Mouse (Mus musculus) small intestine, adult 2 months (tissue): Measurements from ENCODE around the gene Cttnbp2nl. TPM values are rescaled to one million over a fixed set of nuclear protein-coding genes. Genes with fewer than 3 reads are reported as not detected.

Experiments
- H3K27ac ChIP-seq: fragments of 200-500 bp; 2 replicates; pipeline ENCODE4 v1.5.1; 2012; ENCODE audit warnings: low read depth, low read length, control low read depth, inconsistent platforms; ENCODE audit not compliant: insufficient read depth
- H3K27me3 ChIP-seq: fragments of 200-500 bp; 2 replicates; pipeline ENCODE4 v1.6.1; 2012; ENCODE audit warnings: mild to moderate bottlenecking, moderate library complexity, low read length, inconsistent platforms; ENCODE audit not compliant: control insufficient read depth, insufficient read depth
- H3K36me3 ChIP-seq: fragments of 200-500 bp; 2 replicates; pipeline ENCODE4 v1.6.1; 2012; ENCODE audit warnings: mild to moderate bottlenecking, low read length, control low read depth, inconsistent platforms; ENCODE audit not compliant: control insufficient read depth, insufficient read depth
- H3K4me1 ChIP-seq: fragments of 200-500 bp; 2 replicates; pipeline ENCODE4 v1.6.1; 2012; ENCODE audit warnings: low read length, inconsistent platforms, mixed read lengths; ENCODE audit not compliant: control insufficient read depth, insufficient read depth, insufficient read length
- H3K4me3 ChIP-seq: fragments of 200-500 bp; 2 replicates; pipeline ENCODE4 v1.5.1; 2012; ENCODE audit warnings: low read depth, mild to moderate bottlenecking, control low read depth, inconsistent platforms, low read length, moderate library complexity
- CTCF ChIP-seq: fragments of 200-500 bp; IDR thresholded peaks from 2 replicates; pipeline ENCODE4 v1.5.1; 2012; ENCODE audit warnings: low read depth, mild to moderate bottlenecking, control low read depth, inconsistent platforms, low read length, moderate library complexity, mixed read lengths; ENCODE audit not compliant: insufficient replicate concordance, insufficient read length; ENCODE audit errors: extremely low read depth
- POLR2A ChIP-seq: fragments of 200-500 bp; IDR thresholded peaks from 2 replicates; pipeline ENCODE4 v1.6.1; 2012; ENCODE audit warnings: low read depth, mild to moderate bottlenecking, control low read depth, inconsistent platforms, low read length, moderate library complexity
- WGBS: fragments of 180-500 bp; shearing (Covaris S2); methylation state at CpG from one replicate; pipeline ENCODE4 v1.1.7; 2018; 5-methylcytosine and 5-hydroxymethylcytosine counted together
- polyA plus RNA-seq: library from polyadenylated mRNA; depleted of rRNA; stranded (reverse); fragments of >200 nt; gene quantifications from 2 replicates; pipeline ENCODE4 v1.2.3, GENCODE M21; 2012

Gene Cttnbp2nl
- polyA plus RNA-seq, 1 experiment, result 2.9 TPM

DNA sequence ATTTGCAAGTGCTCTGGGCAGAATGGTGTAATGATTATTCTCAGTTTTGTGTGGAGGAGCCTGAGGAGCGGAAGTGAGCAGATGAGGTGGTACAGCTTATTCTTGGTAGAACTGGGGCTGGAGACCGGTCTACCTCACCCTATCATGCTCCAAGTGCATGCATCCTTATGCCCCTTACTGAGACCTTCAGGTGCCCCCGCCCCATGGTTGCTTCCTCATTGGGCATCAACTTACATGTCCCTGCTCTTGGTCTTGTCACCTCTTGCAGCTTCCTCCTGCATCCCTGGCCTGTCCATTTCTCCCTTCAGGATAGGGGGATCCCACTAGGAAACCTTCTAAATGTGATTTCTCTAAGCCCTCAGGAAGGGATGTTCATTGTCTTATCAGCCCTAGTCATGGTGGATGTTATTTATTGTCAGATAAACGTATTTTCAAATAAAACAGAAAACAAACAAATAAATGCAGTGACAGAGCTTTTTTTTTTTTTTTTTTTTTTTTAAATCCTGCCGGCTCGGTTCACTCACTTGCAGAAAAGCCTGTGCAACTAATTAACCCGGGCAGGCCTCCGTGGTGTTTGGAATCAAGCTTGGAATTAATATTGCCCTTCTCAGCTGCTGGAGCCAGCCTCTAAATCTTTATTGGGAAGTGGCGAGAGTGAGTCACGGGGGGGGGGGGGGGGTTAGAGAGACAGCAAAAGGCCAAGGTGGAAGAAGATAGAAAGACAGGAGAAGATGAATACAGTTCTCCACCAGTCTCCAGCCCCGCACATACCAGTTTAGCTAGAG is 40.0 kb upstream of the Cttnbp2nl start:
- no peaks in the 10 kb centered on the region for H3K36me3 ChIP-seq
- 63% methylated on average over 11 of the region's 11 CpGs for WGBS

DNA sequence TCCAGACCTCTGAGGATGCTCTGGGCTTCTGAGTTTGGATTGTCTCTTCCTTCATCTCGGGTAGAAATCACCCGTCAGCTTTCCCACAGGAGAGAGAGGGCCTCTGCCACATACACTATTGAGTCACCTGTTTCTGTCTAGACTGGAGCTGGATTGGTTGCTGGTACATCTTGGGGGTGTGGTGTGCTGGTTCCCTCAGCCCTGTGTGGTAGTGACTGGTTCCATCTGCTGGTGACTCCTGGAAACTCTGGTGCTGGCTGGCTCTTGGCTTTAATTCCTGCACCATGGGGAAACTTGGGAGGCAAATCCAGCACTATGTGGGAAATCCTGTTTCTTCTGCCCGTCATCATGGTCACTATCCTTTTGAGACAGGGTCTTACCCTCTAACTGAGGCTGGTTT is 38.0 kb upstream of the Cttnbp2nl start:
- Histone ChIP-seq H3K4me3 (no peak overlapping the region), H3K27ac (no peak overlapping the region), H3K36me3 (no peaks in the 10 kb centered on the region), H3K4me1 (peaks cover 6% of the 10 kb centered on the region), H3K27me3 (no peaks in the 10 kb centered on the region)
- TF ChIP-seq POLR2A, result no peak
- TF ChIP-seq CTCF, result peak; percentile 57; the same call in 1 of the 2 replicates
- WGBS, result 14% methylated on average over 3 of the region's 3 CpGs

More for the DNA sequence above, 40.0 kb upstream of the Cttnbp2nl start:
- peaks cover 5% of the 10 kb centered on the region; the same call in 1 of the 2 replicates for H3K4me1 ChIP-seq
- H3K27me3 ChIP-seq, result no peaks in the 10 kb centered on the region
- TF ChIP-seq CTCF, result no peak
- no peak overlapping the region for H3K27ac ChIP-seq
- H3K4me3 ChIP-seq, result no peak overlapping the region

DNA sequence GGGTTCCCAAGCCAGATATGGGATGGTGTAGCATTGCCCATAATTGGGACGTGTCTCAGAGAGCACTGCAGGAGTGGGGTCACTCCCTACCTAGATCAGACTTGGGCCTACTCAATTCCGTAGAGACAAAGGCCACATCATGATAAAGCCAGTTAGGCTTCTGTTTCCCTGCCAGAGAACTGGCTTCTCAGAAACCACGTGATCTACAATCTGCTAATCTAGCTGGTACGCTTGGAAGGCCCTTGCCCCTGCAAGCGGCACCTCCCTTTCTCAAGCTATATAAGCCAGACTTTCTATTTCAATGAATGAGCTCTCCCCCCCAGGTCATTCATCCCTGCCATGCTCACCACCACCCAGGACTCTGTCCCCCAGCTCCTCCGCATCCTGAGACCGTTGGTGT is 37.2 kb upstream of the Cttnbp2nl start:
- Histone ChIP-seq H3K4me3 (no peak overlapping the region), H3K4me1 (peaks cover 6% of the 10 kb centered on the region), H3K27ac (no peak overlapping the region), H3K36me3 (no peaks in the 10 kb centered on the region), H3K27me3 (no peaks in the 10 kb centered on the region)
- 63% methylated on average over 7 of the region's 7 CpGs for WGBS
- no peak for TF ChIP-seq CTCF
- no peak for TF ChIP-seq POLR2A

DNA sequence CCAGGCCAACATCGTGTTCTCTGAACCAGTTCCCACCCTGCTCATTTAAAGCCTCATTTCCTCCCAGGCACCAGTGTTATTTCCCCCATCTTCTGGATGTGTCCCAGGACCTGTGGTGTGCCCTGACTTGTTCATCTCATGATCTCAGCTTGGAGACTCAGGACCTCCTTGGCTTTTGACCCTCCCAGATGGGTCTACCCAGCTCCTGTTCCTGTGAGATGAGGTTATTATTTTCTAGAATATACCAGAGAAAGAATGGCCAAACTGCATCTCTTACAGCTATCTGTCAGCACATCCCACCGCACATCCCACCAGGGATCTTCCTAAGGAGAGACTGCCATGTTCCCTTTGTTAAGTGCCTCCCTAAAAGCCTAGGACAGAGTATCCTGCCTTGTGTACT is 35.7 kb upstream of the Cttnbp2nl start:
- TF ChIP-seq POLR2A (no peak), CTCF (no peak)
- Histone ChIP-seq H3K27me3 (no peaks in the 10 kb centered on the region), H3K36me3 (no peaks in the 10 kb centered on the region), H3K4me3 (no peak overlapping the region), H3K27ac (no peak overlapping the region), H3K4me1 (peaks cover 6% of the 10 kb centered on the region)
- WGBS, result 84% methylated on average over 2 of the region's 2 CpGs

DNA sequence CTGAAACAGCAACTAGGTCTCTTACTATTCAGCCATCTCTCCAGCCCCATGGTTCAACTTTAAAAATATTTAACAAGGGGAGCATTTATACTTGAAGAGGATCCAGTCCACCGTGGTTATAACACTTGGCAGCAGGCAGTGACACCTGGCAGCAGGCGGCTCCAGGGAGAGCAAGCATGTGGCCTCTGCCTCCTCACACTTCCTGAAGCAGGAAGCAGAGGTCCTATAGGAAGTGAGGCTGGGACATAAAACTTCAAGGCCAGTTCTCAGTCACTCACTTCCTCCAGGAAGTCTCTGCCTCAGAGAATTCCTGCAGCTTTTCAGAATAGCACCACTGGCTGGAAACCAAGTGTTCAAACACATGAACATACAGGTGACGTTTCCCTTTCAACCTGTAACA is 34.4 kb upstream of the Cttnbp2nl start:
- TF ChIP-seq CTCF, result no peak
- TF ChIP-seq POLR2A, result no peak
- H3K4me3 ChIP-seq, result no peak overlapping the region
- WGBS, result 16% methylated on average over 3 of the region's 3 CpGs
- H3K27me3 ChIP-seq, result no peaks in the 10 kb centered on the region
- H3K27ac ChIP-seq, result no peak overlapping the region
- H3K36me3 ChIP-seq, result no peaks in the 10 kb centered on the region
- H3K4me1 ChIP-seq, result peaks cover 6% of the 10 kb centered on the region

DNA sequence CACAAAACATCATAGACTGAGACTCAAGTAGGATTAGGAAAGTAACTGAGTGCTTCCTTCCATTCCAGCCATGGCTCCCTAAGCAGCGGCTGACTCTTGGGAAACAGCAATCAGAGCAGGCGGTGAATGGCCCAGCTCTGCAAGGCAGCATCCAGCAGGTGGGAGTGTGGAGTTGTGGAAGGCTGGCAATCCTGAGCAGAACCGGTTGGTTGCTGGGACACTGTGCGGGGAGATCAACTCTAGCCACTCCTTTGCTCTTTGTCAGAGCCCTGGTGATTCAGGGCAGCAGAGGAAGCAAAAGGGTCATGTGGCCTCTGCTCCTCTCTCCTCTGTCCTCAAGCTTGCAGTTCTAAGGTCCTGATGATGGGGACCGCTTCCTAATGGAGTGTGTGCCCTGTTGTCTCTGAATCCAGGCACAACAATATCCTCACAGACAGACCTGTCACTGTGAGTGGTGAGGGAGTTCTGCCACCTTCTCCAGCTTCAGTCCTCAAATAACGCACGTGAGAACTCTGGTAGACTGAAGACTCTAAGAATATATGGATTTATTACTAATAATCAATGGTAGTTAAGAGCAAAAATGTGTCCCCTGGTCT is 25.4 kb upstream of the Cttnbp2nl start:
- H3K4me3 ChIP-seq, result no peak overlapping the region
- TF ChIP-seq POLR2A, result no peak
- peak; percentile 60; the same call in 1 of the 2 replicates for TF ChIP-seq CTCF

DNA sequence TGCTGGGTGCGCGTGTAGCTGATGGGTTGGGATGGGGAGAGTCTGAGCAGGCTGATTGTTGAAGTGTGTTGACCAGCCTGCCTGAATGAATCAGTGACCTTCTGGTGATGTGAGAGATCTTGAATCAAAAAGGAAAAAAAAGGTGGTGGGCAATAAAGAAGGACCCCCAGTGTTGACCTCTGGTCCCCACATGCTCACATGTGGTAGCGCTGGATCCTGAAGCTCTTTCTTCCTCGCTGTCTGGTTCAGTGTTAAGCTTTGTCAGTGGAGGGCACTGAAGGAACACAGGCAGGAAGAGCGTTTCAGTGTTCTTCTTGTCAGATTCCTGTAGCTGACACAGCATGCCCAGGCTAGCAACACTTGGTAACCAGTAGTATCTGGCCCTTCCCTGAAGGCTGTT is 22.9 kb upstream of the Cttnbp2nl start:
- no peaks in the 10 kb centered on the region for H3K36me3 ChIP-seq
- no peak overlapping the region for H3K4me3 ChIP-seq
- no peak overlapping the region for H3K27ac ChIP-seq
- no peaks in the 10 kb centered on the region for H3K4me1 ChIP-seq
- TF ChIP-seq CTCF (no peak), POLR2A (no peak)
- WGBS, result 87% methylated on average over 5 of the region's 5 CpGs
- no peaks in the 10 kb centered on the region for H3K27me3 ChIP-seq

More for the DNA sequence above, 25.4 kb upstream of the Cttnbp2nl start:
- H3K4me1 ChIP-seq, result no peaks in the 10 kb centered on the region
- H3K27me3 ChIP-seq, result no peaks in the 10 kb centered on the region
- no peaks in the 10 kb centered on the region for H3K36me3 ChIP-seq
- no peak overlapping the region for H3K27ac ChIP-seq
- WGBS, result 28% methylated on average over 7 of the region's 7 CpGs
